Mouse (Mus musculus) liver, embryonic 12.5 days (tissue): ENCODE measurements around the gene Zkscan16. TPM values are rescaled to one million over a fixed set of nuclear protein-coding genes. Genes with fewer than 3 reads are reported as not detected.
A peak's percentile ranks its signal among the peaks of the same experiment; 100 is the strongest.

Source experiments
- ATAC-seq: fragments of 200-750 bp; cut with Nextera tagmentation; 2 replicates; pipeline ENCODE4 v1.8.0; 2017; ENCODE audit warnings: moderate number of reproducible peaks, mild to moderate bottlenecking, moderate library complexity
- H3K27ac ChIP-seq: fragments of 300-500 bp; sonication (generic); 2 replicates; pipeline ENCODE4 v1.5.1; 2016; ENCODE audit warnings: mild to moderate bottlenecking
- H3K27me3 ChIP-seq: fragments of 300-500 bp; sonication (generic); replicated peaks from 2 replicates; pipeline ENCODE4 v1.6.1; 2016; ENCODE audit warnings: mild to moderate bottlenecking, moderate library complexity
- H3K36me3 ChIP-seq: fragments of 300-500 bp; sonication (generic); 2 replicates; pipeline ENCODE4 v1.6.1; 2016; ENCODE audit warnings: mild to moderate bottlenecking, moderate library complexity
- H3K4me1 ChIP-seq: fragments of 300-500 bp; sonication (generic); 2 replicates; pipeline ENCODE4 v1.6.1; 2016
- H3K4me2 ChIP-seq: fragments of 300-500 bp; sonication (generic); 2 replicates; pipeline ENCODE4 v1.6.1; 2016; ENCODE audit warnings: mild to moderate bottlenecking, moderate library complexity
- H3K4me3 ChIP-seq: fragments of 300-500 bp; sonication (generic); 2 replicates; pipeline ENCODE4 v1.5.1; 2016; ENCODE audit warnings: mild to moderate bottlenecking, moderate library complexity
- H3K9ac ChIP-seq: fragments of 300-500 bp; sonication (generic); 2 replicates; pipeline ENCODE4 v1.6.1; 2016; ENCODE audit warnings: mild to moderate bottlenecking, moderate library complexity
- H3K9me3 ChIP-seq: fragments of 300-500 bp; sonication (generic); replicated peaks from 2 replicates; pipeline ENCODE4 v1.6.1; 2016; ENCODE audit warnings: mild to moderate bottlenecking, moderate library complexity
- WGBS: fragments of 180-500 bp; shearing (Covaris S2); methylation state at CpG from one replicate; pipeline ENCODE4 v1.1.7; 2016; ENCODE audit not compliant: insufficient replicate concordance; 5-methylcytosine and 5-hydroxymethylcytosine counted together
- polyA plus RNA-seq: library from polyadenylated mRNA; unstranded; fragments of >200 nt; fragmentation: Nextera tagmentation; extraction: Ambion mirVana; gene quantifications from 2 replicates; pipeline ENCODE4 v1.2.1, GENCODE M21; 2016

The Zkscan16 gene
- polyA plus RNA-seq, 1 experiment from 2014 or later, result 0.14 TPM

GRCm38 (mm10) chr4:58989303-58989898 lies 46.0 kb downstream of the Zkscan16 start:
- peaks cover 82% of the 10 kb centered on the region for H3K4me1 ChIP-seq
- no peaks in the 10 kb centered on the region for H3K36me3 ChIP-seq
- no peak overlapping the region for H3K27ac ChIP-seq
- no peak overlapping the region for H3K9ac ChIP-seq
- ATAC-seq, result no peak
- no peaks in the 10 kb centered on the region for H3K9me3 ChIP-seq
- H3K27me3 ChIP-seq, result no peaks in the 10 kb centered on the region
- no peak overlapping the region for H3K4me2 ChIP-seq
- 55% methylated on average over 7 of the region's 7 CpGs for WGBS
- H3K4me3 ChIP-seq, result no peak overlapping the region

- H3K27ac ChIP-seq, result peak overlapping the region; percentile 68
- no peaks in the 10 kb centered on the region for H3K27me3 ChIP-seq
- peaks cover 85% of the 10 kb centered on the region for H3K4me1 ChIP-seq
- 61% methylated on average over 17 of the region's 17 CpGs for WGBS
- H3K9me3 ChIP-seq, result no peaks in the 10 kb centered on the region
- peak overlapping the region; percentile 42 for H3K4me2 ChIP-seq
- no peaks in the 10 kb centered on the region for H3K36me3 ChIP-seq
- H3K9ac ChIP-seq, result no peak overlapping the region
- ATAC-seq, result peak; percentile 51
- no peak overlapping the region for H3K4me3 ChIP-seq
Observed at GRCm38 (mm10) chr4:58990609-58991434, 47.4 kb downstream of the Zkscan16 start.

- Histone ChIP-seq H3K27ac (peak overlapping the region; percentile 9), H3K4me1 (peaks cover 71% of the 10 kb centered on the region), H3K36me3 (no peaks in the 10 kb centered on the region), H3K4me3 (no peak overlapping the region), H3K4me2 (peak overlapping the region; percentile 51), H3K9me3 (no peaks in the 10 kb centered on the region), H3K27me3 (no peaks in the 10 kb centered on the region), H3K9ac (peak overlapping the region; percentile 28)
- WGBS, result 27% methylated on average over 5 of the region's 5 CpGs
- ATAC-seq, result peak; percentile 71
Observed at GRCm38 (mm10) chr4:58992195-58992594, 48.8 kb downstream of the Zkscan16 start.

GRCm38 (mm10) chr4:58994762-58995161 lies 51.3 kb downstream of the Zkscan16 start, which contains the start of gene Dnajc25:
Gene Dnajc25, plus strand, starts transcription at chr4:58995062.
- no peak within 1 kb of the TSS for H3K4me2 ChIP-seq
- 44% methylated on average over 4 of the region's 4 CpGs for WGBS
- ATAC-seq, result no peak
- no peak within 1 kb of the TSS for H3K4me3 ChIP-seq
- H3K9me3 ChIP-seq, result no peaks in the 10 kb centered on the region
- H3K4me1 ChIP-seq, result peaks cover 62% of the 10 kb centered on the region
- H3K27me3 ChIP-seq, result no peaks in the 10 kb centered on the region
- H3K9ac ChIP-seq, result no peak within 1 kb of the TSS
- no peaks in the 10 kb centered on the region for H3K36me3 ChIP-seq
- no peak within 1 kb of the TSS for H3K27ac ChIP-seq

- no peaks in the 10 kb centered on the region for H3K9me3 ChIP-seq
- 49% methylated on average over 8 of the region's 8 CpGs for WGBS
- no peak for ATAC-seq
- H3K4me2 ChIP-seq, result no peak overlapping the region
- H3K4me1 ChIP-seq, result peaks cover 58% of the 10 kb centered on the region
- no peak overlapping the region for H3K9ac ChIP-seq
- no peaks in the 10 kb centered on the region for H3K27me3 ChIP-seq
- H3K36me3 ChIP-seq, result no peaks in the 10 kb centered on the region
- H3K4me3 ChIP-seq, result no peak overlapping the region
- H3K27ac ChIP-seq, result no peak overlapping the region
Observed at GRCm38 (mm10) chr4:58995251-58995693, 51.8 kb downstream of the Zkscan16 start.

- Histone ChIP-seq H3K4me3 (no peak overlapping the region), H3K4me1 (peaks cover 41% of the 10 kb centered on the region), H3K27ac (no peak overlapping the region), H3K27me3 (no peaks in the 10 kb centered on the region), H3K9ac (no peak overlapping the region), H3K9me3 (no peaks in the 10 kb centered on the region), H3K36me3 (no peaks in the 10 kb centered on the region), H3K4me2 (no peak overlapping the region)
- 76% methylated on average over 5 of the region's 5 CpGs for WGBS
- no peak for ATAC-seq
Observed at GRCm38 (mm10) chr4:58997081-58997480, 53.7 kb downstream of the Zkscan16 start.

- no peaks in the 10 kb centered on the region for H3K27me3 ChIP-seq
- H3K27ac ChIP-seq, result no peak overlapping the region
- no peaks in the 10 kb centered on the region for H3K9me3 ChIP-seq
- peaks cover 37% of the 10 kb centered on the region for H3K4me1 ChIP-seq
- no peaks in the 10 kb centered on the region for H3K36me3 ChIP-seq
- H3K4me3 ChIP-seq, result no peak overlapping the region
- H3K4me2 ChIP-seq, result no peak overlapping the region
- 59% methylated on average over 1 of the region's 1 CpGs for WGBS
- no peak for ATAC-seq
- no peak overlapping the region for H3K9ac ChIP-seq
Observed at GRCm38 (mm10) chr4:58998688-58999087, 55.3 kb downstream of the Zkscan16 start.

- Histone ChIP-seq H3K9ac (no peak overlapping the region), H3K27ac (no peak overlapping the region), H3K36me3 (no peaks in the 10 kb centered on the region), H3K9me3 (no peaks in the 10 kb centered on the region), H3K4me1 (peaks cover 40% of the 10 kb centered on the region), H3K4me2 (no peak overlapping the region), H3K27me3 (no peaks in the 10 kb centered on the region), H3K4me3 (no peak overlapping the region)
- ATAC-seq, result no peak
- WGBS, result 0% methylated on average over 2 of the region's 2 CpGs
Observed at GRCm38 (mm10) chr4:58999686-59000085, 56.3 kb downstream of the Zkscan16 start.

GRCm38 (mm10) chr4:59000614-59001013 lies 57.2 kb downstream of the Zkscan16 start:
- no peaks in the 10 kb centered on the region for H3K27me3 ChIP-seq
- peaks cover 40% of the 10 kb centered on the region for H3K4me1 ChIP-seq
- ATAC-seq, result no peak
- H3K27ac ChIP-seq, result no peak overlapping the region
- H3K4me2 ChIP-seq, result no peak overlapping the region
- no peaks in the 10 kb centered on the region for H3K36me3 ChIP-seq
- H3K9ac ChIP-seq, result no peak overlapping the region
- H3K9me3 ChIP-seq, result no peaks in the 10 kb centered on the region
- 2% methylated on average over 2 of the region's 2 CpGs for WGBS
- no peak overlapping the region for H3K4me3 ChIP-seq

- Histone ChIP-seq H3K27ac (peak within 1 kb of the TSS; percentile 93), H3K4me3 (peak within 1 kb of the TSS; percentile 96), H3K4me2 (peak within 1 kb of the TSS; percentile 98), H3K9ac (peak within 1 kb of the TSS; percentile 94), H3K9me3 (no peaks in the 10 kb centered on the region), H3K36me3 (no peaks in the 10 kb centered on the region), H3K4me1 (peaks cover 56% of the 10 kb centered on the region), H3K27me3 (no peaks in the 10 kb centered on the region)
- peak; percentile 96 for ATAC-seq
- WGBS, result under 1% methylated on average over 73 of the region's 89 CpGs
Observed at GRCm38 (mm10) chr4:59002948-59003805, 59.7 kb downstream of the Zkscan16 start, which contains the start of gene Gm20503. Gene Gm20503, plus strand, starts transcription at chr4:59003210.

GRCm38 (mm10) chr4:59003806-59004200 lies 60.4 kb downstream of the Zkscan16 start:
- H3K4me3 ChIP-seq, result peak overlapping the region; percentile 96
- peaks cover 57% of the 10 kb centered on the region for H3K4me1 ChIP-seq
- H3K4me2 ChIP-seq, result peak overlapping the region; percentile 98
- H3K36me3 ChIP-seq, result no peaks in the 10 kb centered on the region
- H3K27me3 ChIP-seq, result no peaks in the 10 kb centered on the region
- H3K9ac ChIP-seq, result peak overlapping the region; percentile 94
- ATAC-seq, result no peak
- WGBS, result 22% methylated on average over 7 of the region's 7 CpGs
- peak overlapping the region; percentile 93 for H3K27ac ChIP-seq
- no peaks in the 10 kb centered on the region for H3K9me3 ChIP-seq
